Mouse (Mus musculus): ENCODE measurements around the gene Hist1h4c.
A peak's percentile ranks its signal among the peaks of the same experiment; 100 is the strongest.

Hist1h4c gene

DNA sequence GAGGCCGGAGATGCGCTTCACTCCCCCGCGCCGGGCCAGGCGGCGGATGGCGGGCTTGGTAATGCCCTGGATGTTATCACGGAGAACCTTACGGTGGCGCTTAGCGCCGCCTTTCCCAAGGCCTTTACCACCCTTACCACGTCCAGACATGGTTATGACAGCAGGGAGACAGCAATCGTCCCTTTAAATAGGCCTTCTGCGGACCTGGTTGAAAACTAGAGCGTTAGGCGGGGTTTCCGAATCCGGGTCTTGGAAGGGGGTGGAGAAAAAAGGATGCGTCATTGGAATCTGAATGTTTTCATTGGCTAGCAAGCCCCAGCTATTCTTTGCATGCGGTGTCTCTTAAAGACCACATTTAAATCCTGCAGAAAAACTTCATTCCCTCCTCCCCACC is at the start of gene Hist1h4c:
TSS of gene Hist1h4c (minus strand) at position 155 of the 394 bp plus-strand sequence.
- peak; percentile 99 for DNase-seq (ENCODE audit: low spot score)

DNA sequence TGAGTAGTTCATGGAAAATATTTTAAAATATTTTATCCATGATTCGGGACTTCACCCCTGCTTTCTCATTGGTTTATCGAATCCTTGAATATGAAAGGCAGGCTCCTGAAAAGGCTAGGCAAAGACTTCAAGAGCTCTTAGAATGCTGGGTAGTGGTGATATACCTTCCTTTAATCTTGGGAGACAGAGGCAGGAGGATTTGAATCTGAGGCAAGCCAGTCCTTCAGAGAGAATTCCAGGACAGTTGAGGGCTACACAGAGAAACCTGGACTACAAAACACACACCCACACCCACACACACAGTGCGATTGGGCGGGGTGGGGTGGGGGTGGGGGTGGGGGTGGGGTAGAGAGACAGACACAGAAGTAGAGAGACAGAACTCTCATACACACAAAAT is 49.6 kb upstream of the Hist1h4c start:
- no peak for DNase-seq (ENCODE audit: low spot score)

GRCm38 (mm10) chr13:23747081-23747891 is 49.0 kb upstream of the Hist1h4c start:
- no peak for DNase-seq (ENCODE audit: low spot score)

GRCm38 (mm10) chr13:23746201-23747080 is 48.2 kb upstream of the Hist1h4c start, which contains the start of gene Hist1h2bb:
Gene Hist1h2bb (plus strand): TSS chr13:23746734.
- DNase-seq (ENCODE audit: low spot score): peak; percentile 86

- DNase-seq (ENCODE audit: low spot score): peak; percentile 84
Measured at GRCm38 (mm10) chr13:23745381-23746161, 47.3 kb upstream of the Hist1h4c start, which contains the start of gene Hist1h3c. Gene Hist1h3c (minus strand): TSS chr13:23745602.

- DNase-seq (ENCODE audit: low spot score): no peak
Measured at GRCm38 (mm10) chr13:23744421-23745380, 46.4 kb upstream of the Hist1h4c start.

- DNase-seq (ENCODE audit: low spot score): no peak
Measured at GRCm38 (mm10) chr13:23743963-23744362, 45.7 kb upstream of the Hist1h4c start.

GRCm38 (mm10) chr13:23743215-23743614 is 45.0 kb upstream of the Hist1h4c start:
- no peak for DNase-seq (ENCODE audit: low spot score)

- DNase-seq (ENCODE audit: low spot score): no peak
Measured at GRCm38 (mm10) chr13:23742007-23742406, 43.8 kb upstream of the Hist1h4c start.

GRCm38 (mm10) chr13:23740910-23741309 is 42.7 kb upstream of the Hist1h4c start:
- DNase-seq (ENCODE audit: low spot score): no peak

DNA sequence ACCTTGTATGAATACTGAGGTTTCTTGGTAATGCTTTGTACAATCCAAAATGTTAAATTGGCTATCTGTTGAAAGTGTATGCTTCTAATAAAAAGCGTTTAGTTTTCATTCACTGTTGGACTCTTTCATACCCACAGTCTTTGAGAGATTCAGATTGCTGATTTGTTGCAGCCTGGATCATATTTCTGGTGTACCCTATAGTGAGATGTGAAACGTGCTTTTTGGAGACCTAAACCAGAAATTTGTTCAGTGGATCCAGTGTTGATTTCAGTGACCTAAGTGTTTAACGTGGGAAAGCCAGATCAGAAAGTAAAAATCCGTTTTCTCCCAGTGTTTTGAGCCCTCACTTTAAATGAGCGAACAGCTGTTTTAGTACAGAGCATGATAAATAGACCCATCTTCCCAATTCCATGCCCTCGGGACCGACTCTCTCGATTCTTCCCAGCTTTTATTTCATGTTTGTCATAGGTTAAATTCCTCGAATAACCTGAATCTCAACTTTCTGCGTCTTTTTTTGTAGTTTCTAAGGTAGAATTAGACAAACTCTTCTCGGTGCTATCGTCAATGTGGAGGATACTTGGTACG is 42.1 kb upstream of the Hist1h4c start:
- DNase-seq (ENCODE audit: low spot score): no peak

- DNase-seq (ENCODE audit: low spot score): no peak
Measured at GRCm38 (mm10) chr13:23739922-23740252, 41.6 kb upstream of the Hist1h4c start.

DNA sequence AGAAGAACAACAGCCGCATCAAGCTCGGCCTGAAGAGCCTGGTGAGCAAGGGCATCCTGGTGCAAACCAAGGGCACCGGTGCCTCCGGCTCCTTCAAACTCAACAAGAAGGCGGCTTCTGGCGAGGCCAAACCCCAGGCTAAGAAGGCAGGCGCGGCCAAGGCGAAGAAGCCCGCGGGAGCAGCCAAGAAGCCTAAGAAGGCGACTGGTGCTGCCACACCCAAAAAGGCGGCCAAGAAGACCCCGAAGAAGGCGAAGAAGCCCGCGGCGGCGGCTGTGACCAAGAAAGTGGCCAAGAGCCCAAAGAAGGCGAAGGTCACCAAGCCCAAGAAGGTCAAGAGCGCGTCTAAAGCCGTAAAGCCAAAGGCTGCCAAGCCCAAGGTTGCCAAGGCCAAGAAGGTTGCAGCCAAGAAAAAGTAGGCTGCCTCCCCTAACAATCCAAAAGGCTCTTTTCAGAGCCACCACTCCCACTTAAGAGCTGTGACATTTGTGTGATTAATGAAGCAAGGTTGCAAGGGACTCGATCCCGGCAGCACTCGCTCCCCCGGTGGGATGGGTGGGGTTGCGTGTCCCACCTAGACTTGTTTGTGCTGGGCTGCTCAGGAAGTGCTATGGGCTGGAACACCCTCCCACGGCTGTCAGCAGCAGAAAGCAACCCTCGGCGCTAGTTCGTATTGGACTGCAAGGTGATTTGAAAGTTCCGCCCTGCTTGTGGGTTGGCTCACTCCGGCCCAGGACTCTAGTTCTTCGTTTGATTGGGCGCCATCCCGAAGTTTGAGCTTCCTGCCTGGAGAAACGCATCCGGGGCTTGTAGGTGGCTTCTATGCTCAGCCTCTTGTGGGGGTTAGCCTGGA is 41.0 kb upstream of the Hist1h4c start:
- peak; percentile 93 for DNase-seq (ENCODE audit: low spot score)

GRCm38 (mm10) chr13:23738677-23739068 is 40.4 kb upstream of the Hist1h4c start, which contains the start of gene Hist1h1c:
Gene Hist1h1c (plus strand): TSS chr13:23738808.
- DNase-seq (ENCODE audit: low spot score): peak; percentile 96

- no peak for DNase-seq (ENCODE audit: low spot score)
Measured at GRCm38 (mm10) chr13:23738041-23738440, 39.8 kb upstream of the Hist1h4c start.

- no peak for DNase-seq (ENCODE audit: low spot score)
Measured at GRCm38 (mm10) chr13:23737091-23737490, 38.8 kb upstream of the Hist1h4c start.

- no peak for DNase-seq (ENCODE audit: low spot score)
Measured at GRCm38 (mm10) chr13:23732156-23732804, 34.0 kb upstream of the Hist1h4c start.

DNA sequence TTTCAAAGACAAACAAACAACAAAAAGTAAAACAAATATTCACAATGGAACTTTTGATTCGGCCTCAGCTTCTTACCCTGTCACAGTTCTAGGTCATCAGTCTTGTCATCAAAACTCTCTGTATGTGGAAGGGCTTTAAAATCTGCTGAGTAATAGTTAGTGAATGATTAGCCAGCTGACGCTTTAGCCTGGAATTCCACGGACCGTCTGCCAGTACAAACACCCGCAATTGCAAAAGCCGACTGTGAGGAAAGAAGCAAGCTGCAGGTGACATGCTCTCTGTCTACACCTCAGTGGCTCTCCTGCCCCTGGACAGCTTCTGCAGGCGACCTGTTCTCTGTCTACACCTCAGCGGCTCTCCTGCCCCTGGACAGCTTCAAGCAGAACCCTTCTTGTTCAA is 32.2 kb upstream of the Hist1h4c start:
- no peak for DNase-seq (ENCODE audit: low spot score)

- DNase-seq (ENCODE audit: low spot score): no peak
Measured at GRCm38 (mm10) chr13:23729706-23730105, 31.5 kb upstream of the Hist1h4c start.
